Mouse (Mus musculus) embryonic facial prominence, embryonic 14.5 days (tissue): ENCODE measurements at regions not wholly inside any gene's neighbourhood (a gene's known extent, or its start where the extent isn't known, plus 50 kb on each side); places are given as distances from the start of the nearest gene placed in this dataset.
"Not testable (repeated sequence)": the region's sequence is repeated elsewhere in the genome, so short reads cannot be mapped to it uniquely, and the experiment has no call there.

Experiments used
- ATAC-seq: fragments of 200-750 bp; cut with Nextera tagmentation; 2 replicates; pipeline ENCODE4 v1.8.0; 2017; ENCODE audit warnings: low read depth, moderate number of reproducible peaks, moderate TSS enrichment
- DNase-seq: peaks from one replicate; pipeline ENCODE4 v3.0.0-alpha.2; 2015; ENCODE audit warnings: low spot score
- H3K27ac ChIP-seq: fragments of 300-500 bp; sonication (generic); replicated peaks from 2 replicates; pipeline ENCODE4 v1.5.1; 2014; ENCODE audit warnings: low read depth, mild to moderate bottlenecking, low read length, moderate library complexity
- H3K27me3 ChIP-seq: fragments of 300-500 bp; sonication (generic); replicated peaks from 2 replicates; pipeline ENCODE4 v1.6.1; 2014; ENCODE audit warnings: low read length; ENCODE audit not compliant: control insufficient read depth, insufficient read depth
- H3K36me3 ChIP-seq: fragments of 300-500 bp; sonication (generic); 2 replicates; pipeline ENCODE4 v1.6.1; 2014; ENCODE audit warnings: low read length, mixed read lengths; ENCODE audit not compliant: control insufficient read depth, insufficient read depth
- H3K4me1 ChIP-seq: fragments of 300-500 bp; sonication (generic); 2 replicates; pipeline ENCODE4 v1.6.1; 2014; ENCODE audit warnings: antibody characterized with exemption, low read length; ENCODE audit not compliant: control insufficient read depth, insufficient read depth
- H3K4me2 ChIP-seq: fragments of 300-500 bp; sonication (generic); 2 replicates; pipeline ENCODE4 v1.6.1; 2014; ENCODE audit warnings: low read depth, mild to moderate bottlenecking, low read length, moderate library complexity, mixed read lengths
- H3K4me3 ChIP-seq: fragments of 300-500 bp; sonication (generic); 2 replicates; pipeline ENCODE4 v1.5.1; 2014; ENCODE audit warnings: low read depth, mild to moderate bottlenecking, low read length
- H3K9ac ChIP-seq: fragments of 300-500 bp; sonication (generic); 2 replicates; pipeline ENCODE4 v1.6.1; 2014; ENCODE audit warnings: low read depth, mild to moderate bottlenecking, low read length, moderate library complexity, mixed read lengths
- H3K9me3 ChIP-seq: fragments of 300-500 bp; sonication (generic); 2 replicates; pipeline ENCODE4 v1.6.1; 2016; ENCODE audit warnings: low read length; ENCODE audit not compliant: control insufficient read depth
- WGBS: fragments of 180-500 bp; shearing (Covaris S2); extraction: QIAGEN DNeasy Blood & Tissue Kit; methylation state at CpG from one replicate; pipeline ENCODE4 v1.1.7; 2014; 5-methylcytosine and 5-hydroxymethylcytosine counted together

DNA sequence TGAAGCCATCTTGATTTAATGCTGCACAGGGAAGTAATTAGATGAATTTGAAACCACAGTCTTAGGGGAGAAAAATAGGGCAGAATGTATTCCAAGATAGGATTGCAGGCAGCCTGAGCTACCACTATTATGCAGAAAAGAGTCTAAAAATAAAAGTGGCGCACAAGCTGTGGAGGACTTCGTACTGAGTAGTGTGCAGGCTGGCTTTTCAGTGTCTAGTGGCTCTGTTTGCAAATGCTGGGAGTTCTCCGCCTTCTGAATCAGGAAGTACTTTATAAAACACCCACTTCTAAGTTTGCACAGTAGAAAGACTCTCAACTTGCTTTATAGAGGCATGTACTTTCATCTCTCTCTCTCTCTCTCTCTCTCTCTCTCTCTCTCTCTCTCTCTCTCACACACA lies 852.4 kb downstream of the Diaph2 start:
- ATAC-seq (no peak), DNase-seq (no peak)
- Histone ChIP-seq H3K4me2 (no peak overlapping the region), H3K27ac (no peak overlapping the region), H3K9ac (no peak overlapping the region), H3K4me1 (no peaks in the 10 kb centered on the region), H3K36me3 (no peaks in the 10 kb centered on the region), H3K4me3 (no peak overlapping the region), H3K27me3 (no peaks in the 10 kb centered on the region), H3K9me3 (no peaks in the 10 kb centered on the region)
- WGBS = 63% methylated on average over 3 of the region's 3 CpGs

GRCm38 (mm10) chrX:130638513-130638912 lies 889.0 kb downstream of the Diaph2 start:
- Histone ChIP-seq H3K27me3 (no peaks in the 10 kb centered on the region), H3K9me3 (no peaks in the 10 kb centered on the region), H3K4me2 (no peak overlapping the region), H3K4me3 (no peak overlapping the region), H3K27ac (no peak overlapping the region), H3K36me3 (no peaks in the 10 kb centered on the region), H3K9ac (no peak overlapping the region), H3K4me1 (no peaks in the 10 kb centered on the region)
- WGBS = 63% methylated on average over 2 of the region's 2 CpGs
- no peak for ATAC-seq
- no peak for DNase-seq

DNA sequence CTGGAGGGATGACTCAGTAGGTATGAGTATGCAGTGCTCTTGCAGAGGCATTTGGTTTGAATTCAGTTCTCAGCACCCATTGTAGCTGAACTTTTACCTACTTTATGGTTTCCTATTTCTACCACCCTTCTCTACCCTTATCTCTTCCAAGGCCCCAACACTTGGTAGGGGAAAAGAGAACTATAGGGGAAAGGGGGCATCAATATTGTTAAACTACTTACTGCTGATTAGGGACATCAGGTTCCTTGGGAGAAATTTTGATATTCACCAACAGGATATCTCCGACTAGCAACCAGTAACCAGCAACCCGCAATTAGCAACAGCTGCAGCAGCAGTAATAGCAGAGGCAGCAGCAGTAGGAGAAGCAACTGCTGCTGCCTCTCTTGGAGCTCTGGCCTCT lies 906.3 kb downstream of the Diaph2 start:
- Histone ChIP-seq H3K9me3 (no peaks in the 10 kb centered on the region), H3K4me1 (no peaks in the 10 kb centered on the region), H3K27me3 (no peaks in the 10 kb centered on the region), H3K9ac (no peak overlapping the region), H3K27ac (no peak overlapping the region), H3K4me3 (no peak overlapping the region), H3K36me3 (no peaks in the 10 kb centered on the region), H3K4me2 (no peak overlapping the region)
- 90% methylated on average over 2 of the region's 2 CpGs for WGBS
- DNase-seq (no peak), ATAC-seq (no peak)

GRCm38 (mm10) chrX:130684381-130684780 lies 934.8 kb downstream of the Diaph2 start:
- Histone ChIP-seq H3K9me3 (no peaks in the 10 kb centered on the region), H3K4me2 (no peak overlapping the region), H3K4me3 (no peak overlapping the region), H3K36me3 (no peaks in the 10 kb centered on the region), H3K4me1 (no peaks in the 10 kb centered on the region), H3K9ac (no peak overlapping the region), H3K27ac (no peak overlapping the region), H3K27me3 (no peaks in the 10 kb centered on the region)
- no peak for DNase-seq
- ATAC-seq = no peak

DNA sequence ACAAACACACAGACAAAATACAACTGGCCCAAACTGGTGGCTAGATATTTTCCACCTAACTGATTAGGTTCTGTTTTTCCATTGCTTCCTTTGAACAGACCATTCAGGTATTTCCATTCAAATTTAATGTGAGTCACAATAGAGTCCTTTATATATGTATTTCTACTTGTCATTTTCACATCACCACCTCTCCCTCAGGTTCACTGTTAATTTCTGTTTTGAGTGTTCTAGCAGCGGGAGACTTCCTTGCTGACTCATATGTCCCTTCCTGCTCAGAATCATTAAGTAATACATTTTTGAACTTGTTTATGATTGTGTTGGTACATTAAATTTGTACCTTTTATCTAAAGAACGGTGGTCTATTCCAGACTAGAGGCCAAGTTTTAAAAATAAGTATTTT lies 959.4 kb downstream of the Diaph2 start:
- H3K4me3 ChIP-seq = no peak overlapping the region
- no peaks in the 10 kb centered on the region for H3K36me3 ChIP-seq
- no peak overlapping the region for H3K27ac ChIP-seq
- no peak overlapping the region for H3K9ac ChIP-seq
- H3K9me3 ChIP-seq = no peaks in the 10 kb centered on the region
- 69% methylated on average over 2 of the region's 2 CpGs for WGBS
- ATAC-seq (no peak), DNase-seq (no peak)
- no peaks in the 10 kb centered on the region for H3K4me1 ChIP-seq
- no peak overlapping the region for H3K4me2 ChIP-seq
- H3K27me3 ChIP-seq = no peaks in the 10 kb centered on the region

DNA sequence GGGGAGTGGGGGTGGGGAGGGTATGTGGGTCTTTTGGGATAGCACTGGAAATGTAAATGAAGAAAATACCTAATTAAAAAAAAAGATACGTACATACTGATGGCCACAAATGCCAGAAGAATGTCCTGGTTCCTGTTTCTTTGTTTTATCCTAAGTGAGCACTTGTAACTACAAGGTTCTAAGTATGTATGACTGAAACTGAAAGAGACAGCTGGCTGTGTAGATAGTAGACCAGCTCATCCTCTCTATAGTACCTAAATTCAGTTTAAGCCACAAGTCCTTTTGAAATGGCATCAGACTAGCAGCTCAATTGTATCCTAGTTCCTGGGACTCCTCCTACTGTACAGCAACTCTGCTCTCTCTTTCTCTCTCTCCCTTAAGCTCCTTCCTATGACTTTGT lies 994.6 kb downstream of the Diaph2 start:
- H3K4me1 ChIP-seq, DNase-seq, ATAC-seq, H3K9me3 ChIP-seq, H3K27ac ChIP-seq, H3K4me3 ChIP-seq, H3K9ac ChIP-seq, H3K27me3 ChIP-seq, H3K4me2 ChIP-seq, H3K36me3 ChIP-seq: not testable (repeated sequence)
- WGBS = 81% methylated on average over 1 of the region's 1 CpGs
